Mouse (Mus musculus): ENCODE data around the gene Mmp9. TPM values are rescaled to one million over a fixed set of nuclear protein-coding genes. Genes with fewer than 3 reads are reported as not detected.

The Mmp9 gene
- polyA plus RNA-seq, 1 experiment from 2014 or later = 33.2 TPM

DNA sequence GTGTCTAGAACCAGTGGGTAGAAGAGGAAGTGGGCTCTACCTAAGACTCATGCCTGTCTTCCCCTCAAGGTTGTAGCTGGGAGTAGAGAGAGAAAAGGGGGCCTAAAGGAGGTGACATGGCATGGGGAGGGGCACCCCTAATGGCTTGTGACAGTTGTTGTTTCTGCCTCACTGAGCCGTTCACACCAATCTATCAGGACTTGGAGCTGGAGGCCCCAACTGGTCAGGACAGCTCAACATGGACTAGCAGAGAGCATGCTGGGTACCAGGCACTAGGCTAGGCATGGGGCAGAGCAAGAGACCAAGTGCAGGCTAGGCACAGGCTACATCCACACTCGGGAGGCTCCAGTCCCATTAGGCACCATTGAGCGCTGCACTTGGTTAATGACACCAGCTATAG, 50.5 kb downstream of the Mmp9 start:
- no peak overlapping the region for H3K4me3 ChIP-seq (replicated peaks; ENCODE audit: low read length)
- no peak overlapping the region for H3K4me2 ChIP-seq (replicated peaks)
- H3K36me3 ChIP-seq (replicated peaks; ENCODE audit: control insufficient read depth, insufficient read depth) = peaks cover 41% of the 10 kb centered on the region
- no peaks in the 10 kb centered on the region for H3K9me3 ChIP-seq (ENCODE audit: control insufficient read depth, low read length)
- 84% methylated on average over 3 of the region's 3 CpGs for WGBS
- no peaks in the 10 kb centered on the region for H3K4me1 ChIP-seq (replicated peaks; ENCODE audit: control insufficient read depth, insufficient read depth, low read length)
- H3K9ac ChIP-seq = no peak overlapping the region
- H3K27ac ChIP-seq = no peak overlapping the region
- H3K27me3 ChIP-seq (ENCODE audit: control insufficient read depth, insufficient read depth, low read length) = no peaks in the 10 kb centered on the region
- no peak for DNase-seq (ENCODE audit: low spot score)
- no peak for ATAC-seq (ENCODE audit: low FRiP score)

DNA sequence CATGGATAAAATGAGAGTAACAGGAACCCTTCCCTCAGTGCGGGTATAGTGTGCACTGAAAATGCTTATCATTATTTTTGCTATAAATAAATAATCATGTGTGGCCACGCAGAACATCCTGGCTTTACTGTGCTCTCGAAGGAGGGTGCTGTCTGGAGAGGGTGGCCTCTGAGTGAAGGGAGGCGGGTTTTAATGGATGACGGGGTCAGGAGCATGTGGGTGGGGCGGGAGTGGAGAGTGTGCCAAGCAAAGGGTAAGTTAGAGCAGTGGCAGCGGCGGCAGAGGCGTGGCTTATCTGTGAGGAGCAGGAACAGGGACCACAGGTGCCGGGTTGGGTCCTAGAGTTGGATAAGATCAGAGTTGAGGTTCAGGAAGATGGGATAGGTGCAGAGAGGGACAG, 51.2 kb downstream of the Mmp9 start:
- H3K9ac ChIP-seq = no peak overlapping the region
- H3K4me3 ChIP-seq (replicated peaks; ENCODE audit: low read length) = no peak overlapping the region
- H3K36me3 ChIP-seq (replicated peaks; ENCODE audit: control insufficient read depth, insufficient read depth) = peaks cover 35% of the 10 kb centered on the region
- ATAC-seq (ENCODE audit: low FRiP score) (no peak), DNase-seq (ENCODE audit: low spot score) (no peak)
- no peaks in the 10 kb centered on the region for H3K9me3 ChIP-seq (ENCODE audit: control insufficient read depth, low read length)
- WGBS = 50% methylated on average over 10 of the region's 10 CpGs
- H3K4me2 ChIP-seq (replicated peaks) = no peak overlapping the region
- 0 out of 2 replicates have a peak, but pooled peaks cover under 1% of the 10 kb centered on the region for H3K4me1 ChIP-seq (replicated peaks; ENCODE audit: control insufficient read depth, insufficient read depth, low read length)
- H3K27ac ChIP-seq = no peak overlapping the region
- no peaks in the 10 kb centered on the region for H3K27me3 ChIP-seq (ENCODE audit: control insufficient read depth, insufficient read depth, low read length)

DNA sequence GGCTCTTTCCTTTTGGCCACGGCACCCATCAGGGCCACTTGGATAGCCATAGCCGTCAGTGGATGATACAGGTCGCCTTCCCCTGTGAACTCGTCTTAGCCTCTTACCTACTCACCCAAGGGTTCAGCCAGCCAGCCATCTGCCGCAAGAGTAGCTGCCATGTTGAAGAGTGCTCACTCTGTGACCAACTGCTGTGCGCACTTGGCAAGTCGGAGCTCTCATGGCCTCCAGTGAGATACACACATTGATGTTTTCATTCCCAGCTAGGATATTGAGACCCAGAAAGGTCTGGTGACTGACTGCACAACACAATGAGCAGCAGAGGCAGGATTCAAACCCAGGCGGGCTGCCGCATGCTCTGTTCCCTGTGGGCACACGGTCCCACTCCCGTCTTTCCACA, 53.6 kb downstream of the Mmp9 start:
- 78% methylated on average over 11 of the region's 11 CpGs for WGBS
- H3K4me1 ChIP-seq (replicated peaks; ENCODE audit: control insufficient read depth, insufficient read depth, low read length) = peaks cover 20% of the 10 kb centered on the region; the same call in 1 of the 2 replicates
- DNase-seq (ENCODE audit: low spot score) = no peak
- H3K36me3 ChIP-seq (replicated peaks; ENCODE audit: control insufficient read depth, insufficient read depth) = peaks cover 45% of the 10 kb centered on the region
- no peak for ATAC-seq (ENCODE audit: low FRiP score)
- no peak overlapping the region for H3K4me3 ChIP-seq (replicated peaks; ENCODE audit: low read length)
- H3K4me2 ChIP-seq (replicated peaks) = no peak overlapping the region
- H3K27me3 ChIP-seq (ENCODE audit: control insufficient read depth, insufficient read depth, low read length) = peaks cover 16% of the 10 kb centered on the region
- no peaks in the 10 kb centered on the region for H3K9me3 ChIP-seq (ENCODE audit: control insufficient read depth, low read length)
- no peak overlapping the region for H3K9ac ChIP-seq
- H3K27ac ChIP-seq = no peak overlapping the region

DNA sequence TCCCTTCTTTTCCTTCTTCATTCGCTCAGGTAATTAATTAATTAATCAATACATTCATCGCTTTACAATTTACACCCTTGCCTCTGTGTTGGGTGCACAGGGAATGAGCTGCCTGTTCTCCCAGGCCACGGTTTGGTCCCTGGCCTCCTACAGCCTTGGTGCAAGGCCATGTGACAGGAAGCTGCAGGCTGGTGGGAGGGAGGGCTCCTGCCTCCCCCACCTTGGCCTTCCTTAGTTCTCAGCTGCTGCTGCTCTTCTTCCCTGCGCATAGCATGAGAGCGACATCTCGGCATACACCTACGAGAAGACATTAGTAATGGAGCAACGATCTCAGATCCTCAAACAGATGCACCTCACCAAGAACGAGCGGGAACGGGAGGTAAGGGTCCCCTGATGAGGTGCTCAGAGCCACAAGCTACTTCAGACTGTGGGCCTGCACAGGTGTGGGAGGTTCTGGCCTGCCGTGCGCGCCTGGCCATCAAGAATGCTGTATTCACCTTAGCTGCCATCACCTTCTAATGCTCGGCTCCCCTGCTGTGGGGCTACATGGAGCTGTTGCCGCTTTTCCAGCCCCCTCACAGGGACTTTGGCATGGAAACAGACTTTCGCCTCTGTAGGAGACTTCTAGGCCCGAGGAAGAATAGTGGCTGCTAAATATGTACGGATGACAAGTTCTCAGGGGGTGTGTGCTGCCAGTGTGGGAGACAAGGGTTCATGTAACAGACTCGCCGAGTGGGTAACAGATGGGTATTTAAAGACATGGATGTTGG, 54.3 kb downstream of the Mmp9 start:
- H3K27me3 ChIP-seq (ENCODE audit: control insufficient read depth, insufficient read depth, low read length) = peaks cover 16% of the 10 kb centered on the region
- H3K4me1 ChIP-seq (replicated peaks; ENCODE audit: control insufficient read depth, insufficient read depth, low read length) = peaks cover 20% of the 10 kb centered on the region; the same call in 1 of the 2 replicates
- H3K36me3 ChIP-seq (replicated peaks; ENCODE audit: control insufficient read depth, insufficient read depth) = peaks cover 52% of the 10 kb centered on the region
- no peak overlapping the region for H3K4me3 ChIP-seq (replicated peaks; ENCODE audit: low read length)
- H3K27ac ChIP-seq = no peak overlapping the region
- no peaks in the 10 kb centered on the region for H3K9me3 ChIP-seq (ENCODE audit: control insufficient read depth, low read length)
- ATAC-seq (ENCODE audit: low FRiP score) (no peak), DNase-seq (ENCODE audit: low spot score) (no peak)
- no peak overlapping the region for H3K4me2 ChIP-seq (replicated peaks)
- 55% methylated on average over 21 of the region's 21 CpGs for WGBS
- no peak overlapping the region for H3K9ac ChIP-seq

DNA sequence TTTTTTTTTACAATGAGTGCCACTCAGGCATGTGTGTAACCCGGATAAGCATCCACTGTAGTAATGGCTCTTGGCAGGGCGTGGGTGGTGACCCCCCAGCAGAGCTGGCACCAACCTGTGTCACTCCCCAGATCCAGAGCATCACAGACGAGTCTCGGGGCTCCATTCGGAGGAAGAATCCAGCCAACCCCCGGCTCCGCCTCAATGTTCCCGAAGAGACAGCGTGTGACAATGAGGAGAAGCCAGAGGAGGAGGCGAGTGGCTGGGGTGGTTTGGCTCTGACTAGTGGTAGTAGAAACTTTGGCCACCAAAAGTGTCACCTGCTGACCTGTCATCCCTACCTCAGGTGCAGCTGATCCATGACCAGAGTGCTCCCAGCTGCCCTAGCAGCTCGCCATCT, 55.4 kb downstream of the Mmp9 start:
- ATAC-seq (ENCODE audit: low FRiP score) (no peak), DNase-seq (ENCODE audit: low spot score) (no peak)
- H3K27me3 ChIP-seq (ENCODE audit: control insufficient read depth, insufficient read depth, low read length) = peaks cover 16% of the 10 kb centered on the region
- peaks cover 20% of the 10 kb centered on the region; the same call in 1 of the 2 replicates for H3K4me1 ChIP-seq (replicated peaks; ENCODE audit: control insufficient read depth, insufficient read depth, low read length)
- no peak overlapping the region for H3K4me2 ChIP-seq (replicated peaks)
- peaks cover 63% of the 10 kb centered on the region for H3K36me3 ChIP-seq (replicated peaks; ENCODE audit: control insufficient read depth, insufficient read depth)
- H3K9ac ChIP-seq = no peak overlapping the region
- no peaks in the 10 kb centered on the region for H3K9me3 ChIP-seq (ENCODE audit: control insufficient read depth, low read length)
- no peak overlapping the region for H3K27ac ChIP-seq
- 74% methylated on average over 11 of the region's 11 CpGs for WGBS
- H3K4me3 ChIP-seq (replicated peaks; ENCODE audit: low read length) = no peak overlapping the region

DNA sequence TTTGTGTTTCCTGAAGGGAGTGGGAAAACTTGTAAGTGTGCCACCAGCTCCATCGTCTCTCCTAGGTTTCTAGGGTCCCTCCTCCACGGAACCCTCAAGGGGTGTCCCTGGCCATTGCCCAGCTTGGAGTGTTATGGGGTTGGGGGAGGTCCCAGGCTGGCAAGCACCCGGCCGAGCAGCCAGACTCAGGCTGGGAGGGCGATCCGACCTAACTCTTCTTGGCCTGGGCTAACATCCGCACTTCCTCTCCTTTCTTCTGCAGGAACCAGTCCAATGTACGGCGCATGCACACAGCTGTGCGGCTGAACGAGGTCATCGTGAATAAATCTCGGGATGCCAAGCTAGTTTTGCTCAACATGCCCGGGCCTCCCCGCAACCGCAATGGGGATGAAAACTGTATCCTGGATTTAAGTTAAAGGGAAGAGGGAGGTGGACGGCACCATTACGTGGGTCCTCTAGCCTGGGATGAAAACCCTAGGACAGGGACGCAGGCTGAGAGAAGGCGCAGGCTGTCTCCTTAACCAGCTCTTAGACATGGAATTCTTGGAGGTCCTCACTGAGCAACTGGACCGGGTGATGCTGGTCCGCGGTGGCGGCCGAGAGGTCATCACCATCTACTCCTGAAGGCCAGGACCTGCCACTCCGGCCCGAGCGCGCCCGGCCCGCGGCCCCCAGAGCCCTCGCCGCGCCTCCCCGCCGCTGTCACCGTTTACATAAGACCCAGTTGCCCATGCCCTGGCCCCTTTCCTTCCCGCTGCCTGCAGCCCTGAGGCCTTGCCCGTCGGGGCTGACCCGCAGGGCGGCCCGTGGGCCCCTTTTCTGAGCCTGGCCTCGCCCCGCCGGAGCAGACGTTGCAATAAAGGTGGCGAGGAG, 56.5 kb downstream of the Mmp9 start:
- Histone ChIP-seq H3K4me1 (replicated peaks; ENCODE audit: control insufficient read depth, insufficient read depth, low read length) (peaks cover 20% of the 10 kb centered on the region; the same call in 1 of the 2 replicates), H3K9ac (peak overlapping the region; percentile 53), H3K9me3 (ENCODE audit: control insufficient read depth, low read length) (no peaks in the 10 kb centered on the region), H3K4me3 (replicated peaks; ENCODE audit: low read length) (peak overlapping the region; percentile 18), H3K36me3 (replicated peaks; ENCODE audit: control insufficient read depth, insufficient read depth) (peaks cover 74% of the 10 kb centered on the region), H3K4me2 (replicated peaks) (peak overlapping the region; percentile 50), H3K27me3 (ENCODE audit: control insufficient read depth, insufficient read depth, low read length) (peaks cover 16% of the 10 kb centered on the region), H3K27ac (no peak overlapping the region)
- 13% methylated on average over 49 of the region's 49 CpGs for WGBS
- no peak for ATAC-seq (ENCODE audit: low FRiP score)
- DNase-seq (ENCODE audit: low spot score) = no peak

DNA sequence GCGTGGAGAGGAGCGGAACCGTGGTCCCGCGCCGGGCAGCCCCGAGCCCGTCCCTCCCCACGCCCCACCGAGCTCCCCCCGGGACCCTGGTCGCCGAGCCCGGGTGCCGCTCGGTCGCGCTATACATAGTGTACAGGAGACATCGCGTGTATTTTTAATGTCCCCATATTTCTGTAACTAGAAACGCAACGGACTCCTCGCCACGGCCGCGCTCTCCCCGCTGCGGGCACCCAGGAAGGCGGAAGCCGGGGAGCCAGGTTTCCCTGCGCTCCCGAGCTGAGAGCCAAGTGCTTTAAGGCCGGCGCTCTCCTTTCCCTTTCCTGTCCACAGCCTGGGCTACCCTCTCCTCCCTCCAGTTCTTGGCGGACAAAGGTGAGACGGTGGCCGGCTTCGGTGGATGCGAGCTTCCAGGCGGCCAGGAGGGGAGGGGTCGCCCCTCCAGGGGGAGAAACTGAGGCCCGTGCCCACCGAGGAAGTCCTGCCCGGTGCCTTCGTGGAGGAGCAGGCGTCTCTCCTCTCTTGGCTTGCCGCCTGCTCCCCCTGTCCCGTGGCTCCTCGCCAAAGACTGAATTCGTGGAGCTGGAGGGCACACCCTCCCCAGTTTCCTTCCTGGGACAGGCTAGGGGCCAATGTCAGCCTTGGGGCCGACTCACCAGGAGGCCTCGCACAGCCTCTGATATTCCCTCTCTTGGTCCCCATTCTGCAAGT, 57.3 kb downstream of the Mmp9 start:
- WGBS = 3% methylated on average over 48 of the region's 52 CpGs
- no peak for DNase-seq (ENCODE audit: low spot score)

DNA sequence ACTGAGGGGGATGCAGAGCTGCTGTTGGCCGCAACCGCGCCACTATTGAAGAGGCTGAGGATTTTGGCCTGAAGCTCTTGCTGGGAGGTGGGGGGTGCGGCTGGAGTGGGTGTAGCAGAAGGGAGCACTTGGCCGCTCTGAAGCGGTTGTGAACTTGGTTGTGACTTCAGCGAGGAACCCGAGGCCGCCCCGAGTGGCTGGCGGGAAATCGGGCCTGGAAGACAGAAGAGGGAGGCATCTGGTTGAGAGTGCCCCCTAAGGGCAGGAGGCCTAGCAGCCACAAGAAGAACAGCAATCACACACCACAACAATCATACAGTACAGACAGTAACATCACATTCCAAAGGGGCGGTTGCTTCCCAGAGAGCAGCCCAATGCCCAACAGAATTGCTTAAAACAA, 61.4 kb downstream of the Mmp9 start:
- Histone ChIP-seq H3K9ac (no peak overlapping the region), H3K9me3 (ENCODE audit: control insufficient read depth, low read length) (no peaks in the 10 kb centered on the region), H3K27ac (no peak overlapping the region), H3K36me3 (replicated peaks; ENCODE audit: control insufficient read depth, insufficient read depth) (peaks cover 100% of the 10 kb centered on the region), H3K4me2 (replicated peaks) (no peak overlapping the region), H3K4me1 (replicated peaks; ENCODE audit: control insufficient read depth, insufficient read depth, low read length) (peaks cover 18% of the 10 kb centered on the region; the same call in 1 of the 2 replicates), H3K4me3 (replicated peaks; ENCODE audit: low read length) (no peak overlapping the region), H3K27me3 (ENCODE audit: control insufficient read depth, insufficient read depth, low read length) (peaks cover 16% of the 10 kb centered on the region)
- DNase-seq (ENCODE audit: low spot score) (no peak), ATAC-seq (ENCODE audit: low FRiP score) (no peak)
- 92% methylated on average over 13 of the region's 13 CpGs for WGBS

More for the DNA sequence above, 57.3 kb downstream of the Mmp9 start:
- Histone ChIP-seq H3K9ac (peak overlapping the region; percentile 53), H3K36me3 (replicated peaks; ENCODE audit: control insufficient read depth, insufficient read depth) (peaks cover 82% of the 10 kb centered on the region), H3K27me3 (ENCODE audit: control insufficient read depth, insufficient read depth, low read length) (peaks cover 16% of the 10 kb centered on the region), H3K4me2 (replicated peaks) (peak overlapping the region; percentile 50), H3K27ac (no peak overlapping the region), H3K4me3 (replicated peaks; ENCODE audit: low read length) (peak overlapping the region; percentile 18), H3K9me3 (ENCODE audit: control insufficient read depth, low read length) (no peaks in the 10 kb centered on the region), H3K4me1 (replicated peaks; ENCODE audit: control insufficient read depth, insufficient read depth, low read length) (peaks cover 20% of the 10 kb centered on the region; the same call in 1 of the 2 replicates)
- no peak for ATAC-seq (ENCODE audit: low FRiP score)

DNA sequence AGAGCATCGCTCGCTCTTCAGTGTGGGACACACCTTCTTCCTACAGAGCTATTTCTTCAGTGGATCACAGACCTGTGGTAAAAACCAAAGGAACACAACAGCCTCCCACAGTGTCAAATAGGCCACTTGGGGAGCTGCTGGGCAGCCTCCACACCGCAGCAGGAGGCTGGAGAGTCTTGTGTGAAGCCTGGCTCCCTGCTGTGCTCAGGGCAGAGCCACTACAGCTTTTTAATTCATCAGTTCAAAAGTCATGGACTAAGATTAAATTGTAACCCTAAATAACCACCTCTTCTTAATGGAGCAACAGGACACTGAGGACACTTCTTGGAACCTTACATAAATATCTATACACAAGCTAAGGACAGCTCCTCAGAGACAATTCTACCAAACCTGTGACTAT, 62.5 kb downstream of the Mmp9 start:
- WGBS = 77% methylated on average over 3 of the region's 3 CpGs
- H3K27ac ChIP-seq = no peak overlapping the region
- no peak overlapping the region for H3K4me3 ChIP-seq (replicated peaks; ENCODE audit: low read length)
- DNase-seq (ENCODE audit: low spot score) (no peak), ATAC-seq (ENCODE audit: low FRiP score) (no peak)
- no peak overlapping the region for H3K9ac ChIP-seq
- peaks cover 100% of the 10 kb centered on the region for H3K36me3 ChIP-seq (replicated peaks; ENCODE audit: control insufficient read depth, insufficient read depth)
- H3K4me1 ChIP-seq (replicated peaks; ENCODE audit: control insufficient read depth, insufficient read depth, low read length) = peaks cover 6% of the 10 kb centered on the region; the same call in 1 of the 2 replicates
- H3K9me3 ChIP-seq (ENCODE audit: control insufficient read depth, low read length) = no peaks in the 10 kb centered on the region
- peaks cover 6% of the 10 kb centered on the region for H3K27me3 ChIP-seq (ENCODE audit: control insufficient read depth, insufficient read depth, low read length)
- H3K4me2 ChIP-seq (replicated peaks) = no peak overlapping the region

Data from hindbrain, embryonic 14.5 days (tissue).